Mouse (Mus musculus) lung, postnatal 4 days (tissue): ENCODE data around the gene Cand1.
A peak's percentile ranks its signal among the peaks of the same experiment; 100 is the strongest.

ENCODE experiments used
- DNase-seq, 2 experiments: peaks; one replicate each; pipeline ENCODE4 v3.0.0; 2021

Cand1 gene

DNA sequence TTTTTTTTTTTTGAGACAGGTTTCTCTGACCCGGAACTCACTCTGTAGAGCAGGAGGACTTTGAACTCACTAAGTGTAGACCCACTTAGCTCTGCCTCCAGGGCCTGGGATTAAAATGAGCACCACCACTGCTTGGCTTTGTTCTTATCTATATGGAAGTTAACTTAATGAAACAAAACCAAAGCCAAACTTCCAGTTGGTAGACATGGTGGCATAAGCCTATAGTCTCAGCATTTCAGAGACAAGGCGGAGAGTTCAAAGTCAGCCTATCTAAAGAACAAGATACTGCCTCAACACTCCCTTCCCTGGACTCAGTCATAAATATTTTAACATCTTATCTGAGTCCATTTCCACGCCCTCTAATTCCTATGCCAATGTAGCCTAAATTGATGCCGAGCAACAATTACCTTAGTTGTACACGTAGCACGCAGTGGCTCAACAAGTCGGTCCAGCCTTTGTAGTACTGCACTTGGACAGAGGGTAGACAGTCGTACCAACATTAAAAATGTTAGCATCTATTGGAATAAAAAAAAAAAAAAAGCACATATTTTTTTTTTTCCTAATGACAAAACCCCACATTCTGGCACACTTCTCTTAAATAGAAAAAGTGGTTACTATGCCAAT lies 33.4 kb downstream of the Cand1 start:
- DNase-seq, result no peak

- DNase-seq, result no peak
Observed at GRCm38 (mm10) chr10:119205229-119205628, 34.6 kb downstream of the Cand1 start.

DNA sequence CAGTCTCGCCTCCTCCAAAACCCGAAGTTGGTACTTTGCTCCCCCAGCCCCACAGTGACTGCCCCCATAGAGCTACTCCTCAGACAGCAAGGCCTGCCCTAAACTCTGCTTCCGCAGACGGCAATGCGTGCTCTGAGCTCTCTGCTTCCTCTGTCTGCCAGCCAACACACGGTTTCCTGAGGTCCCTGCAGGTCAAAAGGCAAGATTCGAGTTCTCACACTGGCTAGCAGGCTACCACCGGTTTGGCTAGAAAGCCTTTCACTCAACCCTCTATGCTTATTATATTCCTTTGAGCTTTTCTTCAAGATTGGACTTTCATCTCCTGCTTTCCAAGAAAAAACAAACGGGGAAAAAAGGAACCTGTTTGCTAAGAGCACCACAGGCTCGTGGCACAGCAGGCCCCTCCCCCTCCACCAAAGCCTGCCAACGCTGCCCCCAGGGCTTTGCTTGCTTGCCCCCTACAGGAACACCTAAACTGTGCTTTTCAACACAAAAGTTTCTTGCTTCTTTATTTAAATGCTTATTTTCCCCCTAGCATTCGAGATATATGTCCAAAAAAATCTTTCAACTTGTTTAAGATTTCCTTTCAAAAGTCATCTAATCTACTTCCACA lies 35.4 kb downstream of the Cand1 start:
- no peak for DNase-seq

DNA sequence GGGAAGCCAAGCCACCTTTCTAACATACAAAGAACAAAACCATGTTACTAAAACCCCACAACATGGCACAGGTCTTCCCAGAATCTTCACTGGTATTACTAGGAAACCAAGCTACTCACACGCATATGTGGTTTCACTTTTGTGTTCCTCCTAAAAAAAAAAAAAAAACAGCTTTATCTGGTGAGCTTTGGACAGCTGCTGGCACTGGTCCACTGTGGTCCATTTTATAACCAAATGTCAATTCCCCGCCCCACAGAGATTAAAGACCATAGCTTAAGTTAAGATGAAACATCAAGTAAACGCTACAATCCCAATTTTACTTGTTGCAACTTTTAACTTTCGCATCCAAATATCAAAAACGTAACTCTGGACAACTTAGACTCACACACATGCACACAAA lies 40.0 kb downstream of the Cand1 start:
- DNase-seq, result no peak

GRCm38 (mm10) chr10:119198186-119198880 lies 41.5 kb downstream of the Cand1 start:
- DNase-seq, result no peak

GRCm38 (mm10) chr10:119197621-119198150 lies 42.2 kb downstream of the Cand1 start:
- DNase-seq, result no peak

DNA sequence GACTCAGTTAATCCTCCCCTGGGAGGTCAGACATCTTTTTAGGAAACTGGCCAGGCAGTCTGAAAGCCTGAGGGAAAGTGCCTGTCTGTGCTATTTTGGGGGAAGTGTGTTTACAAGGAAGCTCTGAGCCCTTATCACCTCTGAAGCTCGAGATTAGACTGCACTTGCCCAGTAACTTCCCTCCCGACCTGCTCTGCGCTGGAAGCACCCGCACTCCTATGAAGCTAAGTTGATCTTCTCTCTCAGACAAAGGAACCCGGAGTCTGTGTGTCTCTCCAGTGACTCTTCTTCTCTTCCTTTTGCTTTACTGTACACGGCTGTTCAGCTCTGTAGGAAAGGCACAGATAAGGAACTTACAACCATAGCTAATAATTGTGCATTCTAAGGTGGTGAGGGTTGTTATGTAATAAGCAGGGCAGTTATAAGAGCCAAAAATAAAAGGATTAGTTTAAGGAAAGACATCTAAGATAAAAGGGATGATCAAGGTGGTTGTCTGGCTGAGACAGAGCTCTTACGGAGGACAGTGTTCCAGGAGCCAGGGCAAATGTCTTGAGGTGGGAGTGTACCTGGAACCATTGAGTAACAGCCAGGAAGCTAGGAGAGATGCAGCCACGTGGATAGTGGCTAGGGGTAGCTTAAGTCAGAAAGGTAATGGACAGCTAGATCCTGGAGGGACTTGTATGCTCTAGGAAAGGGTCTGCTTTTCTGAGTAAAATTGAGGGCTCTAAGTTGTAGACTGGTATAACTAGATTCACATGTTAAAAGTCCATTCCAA lies 47.1 kb downstream of the Cand1 start:
- no peak for DNase-seq

- DNase-seq, result no peak
Observed at GRCm38 (mm10) chr10:119187720-119188119, 52.1 kb downstream of the Cand1 start.

- DNase-seq, result no peak
Observed at GRCm38 (mm10) chr10:119169656-119170055, 70.2 kb downstream of the Cand1 start.

DNA sequence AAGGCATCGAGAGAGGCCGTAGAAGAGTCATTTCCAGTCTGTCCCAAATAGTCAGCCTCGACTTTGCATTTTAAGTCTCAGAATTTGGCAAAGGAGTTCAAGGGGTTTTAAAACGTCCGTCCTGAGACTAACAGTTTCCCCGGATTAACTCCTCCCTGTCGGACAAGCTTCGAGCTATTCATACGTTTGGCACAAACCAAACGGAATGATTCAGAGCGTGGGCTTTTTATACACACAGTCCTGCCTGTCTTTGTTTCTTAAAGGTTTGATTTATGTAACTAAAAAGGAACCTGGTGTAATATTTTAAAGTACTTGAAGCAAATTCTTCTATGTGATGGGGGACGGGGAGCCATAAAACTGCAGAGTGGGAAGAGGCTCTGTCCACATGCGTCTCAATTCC lies 70.6 kb downstream of the Cand1 start:
- DNase-seq, result no peak

DNA sequence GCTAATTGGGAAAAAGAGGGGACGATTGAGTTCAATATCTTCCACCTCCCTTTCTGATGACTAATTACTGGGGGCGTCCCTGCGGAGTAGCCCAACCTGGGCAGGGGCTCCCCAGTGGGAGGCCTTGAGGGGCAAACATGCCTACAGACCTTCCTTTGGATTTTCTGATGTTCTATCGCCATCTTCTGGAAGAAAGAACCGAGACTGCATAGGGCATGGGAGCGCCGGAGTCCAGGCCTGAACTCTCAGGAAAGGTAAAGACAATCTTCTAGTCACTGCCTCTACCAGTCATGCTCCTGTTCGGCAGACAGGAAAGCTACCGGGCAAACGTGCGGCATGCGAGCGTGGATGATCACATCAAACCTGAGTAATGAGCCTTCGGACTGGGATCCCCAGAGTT lies 71.1 kb downstream of the Cand1 start:
- no peak for DNase-seq

DNA sequence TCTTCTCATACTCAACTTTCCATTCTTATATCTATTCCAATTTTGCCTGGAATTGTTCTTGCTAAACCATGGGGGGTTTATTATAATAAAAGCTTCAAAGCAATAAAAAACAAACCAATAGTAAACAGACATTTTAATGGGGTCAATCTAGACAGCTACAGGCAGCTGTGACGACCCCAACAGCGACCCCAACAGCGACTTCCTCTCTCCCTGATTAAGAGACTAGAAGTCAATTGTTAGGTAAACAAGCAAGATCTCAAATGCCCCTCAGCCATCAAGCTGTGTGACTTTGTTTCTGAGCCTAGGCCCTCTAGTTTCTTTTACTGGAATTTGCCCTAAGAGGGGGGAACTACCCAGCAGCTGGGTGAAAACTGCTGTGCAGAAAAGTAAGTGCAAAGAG lies 72.0 kb downstream of the Cand1 start:
- DNase-seq, result no peak

- no peak for DNase-seq
Observed at GRCm38 (mm10) chr10:119165051-119165450, 74.8 kb downstream of the Cand1 start.

DNA sequence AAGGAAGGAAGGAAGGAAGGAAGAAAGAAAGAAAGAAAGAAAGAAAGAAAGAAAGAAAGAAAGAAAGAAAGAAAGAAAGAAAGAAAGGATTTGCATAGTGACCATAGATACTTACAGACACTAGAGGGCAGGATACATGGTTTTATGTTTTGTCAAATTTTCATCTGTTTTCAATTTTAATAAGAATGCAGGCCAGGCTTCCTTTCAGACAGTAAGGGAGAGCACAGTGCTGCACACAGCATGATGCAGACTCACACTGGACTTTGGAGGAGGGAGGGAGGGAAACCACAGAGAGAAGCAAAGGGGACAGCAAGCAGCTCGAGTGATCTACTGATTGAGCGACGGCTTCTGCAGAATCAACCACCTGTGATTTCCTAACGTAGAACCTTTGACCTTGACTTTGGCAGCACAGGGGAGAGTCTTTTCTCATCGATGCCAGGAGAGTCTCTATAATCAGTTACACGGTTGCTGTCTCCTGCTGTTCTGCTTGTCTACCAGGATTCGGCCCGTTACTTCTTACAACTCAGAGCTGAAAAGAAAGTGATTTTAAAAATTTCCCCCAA lies 78.0 kb downstream of the Cand1 start:
- DNase-seq, result no peak

- DNase-seq, result peak; percentile 14 to 35
Observed at GRCm38 (mm10) chr10:119160161-119160560, 79.7 kb downstream of the Cand1 start.

DNA sequence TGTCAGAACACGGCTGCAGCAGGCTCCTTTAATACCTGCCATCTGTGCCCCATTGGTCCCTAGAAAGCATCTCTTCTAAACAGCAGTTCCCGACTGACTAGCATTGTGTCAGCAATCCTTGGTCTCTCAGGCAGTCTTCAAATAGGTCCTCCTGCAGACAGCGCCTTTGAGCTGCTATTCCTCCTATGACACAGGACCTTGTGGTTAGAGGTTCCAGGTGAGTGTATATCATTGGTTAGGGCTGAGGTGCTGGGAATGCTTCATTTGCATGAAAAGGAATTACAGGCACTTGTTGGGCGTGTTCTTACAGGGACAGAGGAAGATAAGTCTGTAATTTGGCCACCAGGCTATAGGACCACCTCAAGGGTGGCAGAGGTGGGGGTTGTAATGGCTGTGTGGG lies 90.6 kb downstream of the Cand1 start:
- DNase-seq, result no peak
